In genomic region chr17:53479604-53480041, GRCm38 (mm10) we compare ENCODE assay signal across 8 mouse cellular contexts. TPM values are rescaled to one million over a fixed set of nuclear protein-coding genes. Genes with fewer than 3 reads are reported as not detected.
DNase-seq lines count a peak whose midpoint lies in the region; ATAC-seq and TF ChIP-seq lines count a peak whose summit lies in the region.

No protein-coding gene starts in this region.

- H3K4me3 ChIP-seq in embryonic facial prominence, embryonic 11.5 days (ENCODE audit: low read depth, low read length): peak overlapping the region; percentile 69
- H3K4me3 ChIP-seq in kidney, embryonic 14.5 days (ENCODE audit: low read length): peak overlapping the region; percentile 93
- peak overlapping the region; percentile 94 for H3K4me3 ChIP-seq in limb, embryonic 14.5 days (replicated peaks; ENCODE audit: low read length)
- H3K4me3 ChIP-seq in midbrain, embryonic 15.5 days: peak overlapping the region; percentile 98
- H3K4me3 ChIP-seq in stomach, embryonic 14.5 days (ENCODE audit: low read depth, low read length): peak overlapping the region; percentile 95

- H3K9ac ChIP-seq in embryonic facial prominence, embryonic 11.5 days (replicated peaks; ENCODE audit: low read length): peak overlapping the region; percentile 92
- peak overlapping the region; percentile 93 for H3K9ac ChIP-seq in kidney, embryonic 14.5 days (ENCODE audit: low read depth, low read length)
- H3K9ac ChIP-seq in limb, embryonic 14.5 days (ENCODE audit: low read depth, low read length, severe bottlenecking): peak overlapping the region; percentile 97
- H3K9ac ChIP-seq in midbrain, embryonic 15.5 days: peak overlapping the region; percentile 95
- H3K9ac ChIP-seq in stomach, embryonic 14.5 days (replicated peaks; ENCODE audit: low read depth, low read length): peak overlapping the region; percentile 92

- TF ChIP-seq POLR2A in limb, embryonic 14.5 days (IDR thresholded peaks at IDR 0.05; ENCODE audit: borderline replicate concordance, extremely low read depth, insufficient read depth, insufficient read length): no peak

- no peaks in the 10 kb centered on the region for H3K9me3 ChIP-seq in embryonic facial prominence, embryonic 11.5 days (replicated peaks; ENCODE audit: control insufficient read depth, low read length)
- H3K9me3 ChIP-seq in kidney, embryonic 14.5 days (ENCODE audit: control insufficient read depth, low read length): no peaks in the 10 kb centered on the region
- no peaks in the 10 kb centered on the region for H3K9me3 ChIP-seq in limb, embryonic 14.5 days (ENCODE audit: control insufficient read depth, low read length)
- H3K9me3 ChIP-seq in midbrain, embryonic 15.5 days: no peaks in the 10 kb centered on the region
- H3K9me3 ChIP-seq in stomach, embryonic 14.5 days (ENCODE audit: control insufficient read depth, low read depth, low read length): no peaks in the 10 kb centered on the region

- peak overlapping the region; percentile 57 for H3K4me2 ChIP-seq in embryonic facial prominence, embryonic 11.5 days (ENCODE audit: low read depth, low read length)
- H3K4me2 ChIP-seq in kidney, embryonic 14.5 days (replicated peaks; ENCODE audit: low read depth, low read length): peak overlapping the region; percentile 76
- H3K4me2 ChIP-seq in limb, embryonic 14.5 days (replicated peaks; ENCODE audit: low read depth, low read length, severe bottlenecking): peak overlapping the region; percentile 68
- peak overlapping the region; percentile 91 for H3K4me2 ChIP-seq in midbrain, embryonic 15.5 days
- H3K4me2 ChIP-seq in stomach, embryonic 14.5 days (replicated peaks; ENCODE audit: low read depth, low read length): peak overlapping the region; percentile 78

- peak; percentile 77 for DNase-seq in A20 (ENCODE audit: low read depth, low spot score)
- DNase-seq in adipocyte (ENCODE audit: low spot score): peak; percentile 66
- DNase-seq in embryonic facial prominence, embryonic 11.5 days (ENCODE audit: low spot score): peak; percentile 51
- peak; percentile 58 to 63 for DNase-seq in heart, adult 9 months (ENCODE audit: low spot score in 2 of 2)
- peak; percentile 36 for DNase-seq in limb, embryonic 14.5 days (ENCODE audit: low spot score)

- WGBS in embryonic facial prominence, embryonic 11.5 days: under 1% methylated on average over 31 of the region's 33 CpGs
- WGBS in kidney, embryonic 14.5 days: under 1% methylated on average over 33 of the region's 33 CpGs
- 0% methylated on average over 24 of the region's 33 CpGs for WGBS in limb, embryonic 14.5 days
- under 1% methylated on average over 32 of the region's 33 CpGs for WGBS in midbrain, embryonic 15.5 days
- WGBS in stomach, embryonic 14.5 days: under 1% methylated on average over 33 of the region's 33 CpGs

- no peaks in the 10 kb centered on the region for H3K4me1 ChIP-seq in embryonic facial prominence, embryonic 11.5 days (ENCODE audit: control insufficient read depth, insufficient read depth, low read length)
- H3K4me1 ChIP-seq in kidney, embryonic 14.5 days (ENCODE audit: control insufficient read depth, insufficient read depth, low read length): peaks cover 12% of the 10 kb centered on the region; the same call in 1 of the 2 replicates
- H3K4me1 ChIP-seq in limb, embryonic 14.5 days (ENCODE audit: control insufficient read depth, insufficient read depth, low read length): peaks cover 15% of the 10 kb centered on the region
- H3K4me1 ChIP-seq in midbrain, embryonic 15.5 days: peaks cover 34% of the 10 kb centered on the region
- peaks cover 10% of the 10 kb centered on the region; the same call in 1 of the 2 replicates for H3K4me1 ChIP-seq in stomach, embryonic 14.5 days (ENCODE audit: control insufficient read depth, insufficient read depth, low read length)

- H3K36me3 ChIP-seq in embryonic facial prominence, embryonic 11.5 days (replicated peaks; ENCODE audit: control insufficient read depth, insufficient read depth, low read depth, low read length): no peaks in the 10 kb centered on the region
- peaks cover 6% of the 10 kb centered on the region for H3K36me3 ChIP-seq in kidney, embryonic 14.5 days (ENCODE audit: control insufficient read depth, insufficient read depth, low read length)
- H3K36me3 ChIP-seq in limb, embryonic 14.5 days (ENCODE audit: control insufficient read depth, insufficient read depth, low read length): peaks cover 9% of the 10 kb centered on the region
- 0 out of 2 replicates have a peak, but pooled peaks cover 6% of the 10 kb centered on the region for H3K36me3 ChIP-seq in midbrain, embryonic 15.5 days (replicated peaks)
- 0 out of 2 replicates have a peak, but pooled peaks cover 6% of the 10 kb centered on the region for H3K36me3 ChIP-seq in stomach, embryonic 14.5 days (ENCODE audit: control insufficient read depth, insufficient read depth, low read length)

- no peaks in the 10 kb centered on the region for H3K27me3 ChIP-seq in embryonic facial prominence, embryonic 11.5 days (ENCODE audit: control insufficient read depth, insufficient read depth, low read length)
- H3K27me3 ChIP-seq in kidney, embryonic 14.5 days (ENCODE audit: control insufficient read depth, insufficient read depth, low read length): no peaks in the 10 kb centered on the region
- H3K27me3 ChIP-seq in limb, embryonic 14.5 days (ENCODE audit: control insufficient read depth, insufficient read depth, low read length): no peaks in the 10 kb centered on the region
- no peaks in the 10 kb centered on the region for H3K27me3 ChIP-seq in midbrain, embryonic 15.5 days (replicated peaks)
- H3K27me3 ChIP-seq in stomach, embryonic 14.5 days (ENCODE audit: control insufficient read depth, insufficient read depth, low read length): no peaks in the 10 kb centered on the region

- peak overlapping the region; percentile 95 for H3K27ac ChIP-seq in embryonic facial prominence, embryonic 11.5 days (replicated peaks; ENCODE audit: low read depth, low read length)
- peak overlapping the region; percentile 99 for H3K27ac ChIP-seq in kidney, embryonic 14.5 days (ENCODE audit: low read depth, low read length)
- peak overlapping the region; percentile 99 for H3K27ac ChIP-seq in limb, embryonic 14.5 days (replicated peaks; ENCODE audit: low read depth, low read length)
- H3K27ac ChIP-seq in midbrain, embryonic 15.5 days: peak overlapping the region; percentile 100
- H3K27ac ChIP-seq in stomach, embryonic 14.5 days (ENCODE audit: low read length): peak overlapping the region; percentile 99

- peak; percentile 37 for ATAC-seq in embryonic facial prominence, embryonic 11.5 days (replicated peaks; ENCODE audit: insufficient number of reproducible peaks, low FRiP score, low TSS enrichment, low read depth)
- peak; percentile 29 for ATAC-seq in kidney, embryonic 14.5 days (ENCODE audit: low FRiP score, low TSS enrichment)
- peak; percentile 14 for ATAC-seq in limb, embryonic 14.5 days (ENCODE audit: low FRiP score, low read depth)
- peak; percentile 1; the same call in 1 of the 2 replicates for ATAC-seq in midbrain, embryonic 15.5 days (replicated peaks)
- ATAC-seq in stomach, embryonic 14.5 days (ENCODE audit: insufficient number of reproducible peaks, insufficient read depth, low FRiP score, low read depth): peak; percentile 35

RNA-seq across cellular contexts. Expression of gene Rab5a, which starts 0.6 kb away (rescaled TPM):
- 85.0 and 95.6 TPM in 2 replicates for polyA plus RNA-seq in embryonic facial prominence, embryonic 11.5 days (2014; fragmentation: Nextera tagmentation; extraction: Ambion mirVana)
- polyA plus RNA-seq in kidney, embryonic 14.5 days (2014; fragmentation: Nextera tagmentation; extraction: Ambion mirVana): 66.0 and 90.0 TPM in 2 replicates
- polyA plus RNA-seq in limb, embryonic 14.5 days (2012; rRNA removed): 35.5 and 44.7 TPM in 2 replicates
- 85.0 and 93.7 TPM in 2 replicates for polyA plus RNA-seq in limb, embryonic 14.5 days (2014; fragmentation: Nextera tagmentation; extraction: Ambion mirVana)
- 104 and 110 TPM in 2 replicates for polyA plus RNA-seq in midbrain, embryonic 15.5 days (2015; fragmentation: Nextera tagmentation; extraction: Ambion mirVana)
- 74.1 and 93.8 TPM in 2 replicates for polyA plus RNA-seq in stomach, embryonic 14.5 days (2014; fragmentation: Nextera tagmentation; extraction: Ambion mirVana)

RNA-seq across cellular contexts. Expression of gene Efhb, which starts 16.5 kb away (rescaled TPM):
- polyA plus RNA-seq in embryonic facial prominence, embryonic 11.5 days (2014; fragmentation: Nextera tagmentation; extraction: Ambion mirVana): 0.38 and 0.57 TPM in 2 replicates
- polyA plus RNA-seq in kidney, embryonic 14.5 days (2014; fragmentation: Nextera tagmentation; extraction: Ambion mirVana): 0.17 and 0.18 TPM in 2 replicates
- 0.77 and 0.79 TPM in 2 replicates for polyA plus RNA-seq in limb, embryonic 14.5 days (2012; rRNA removed)
- 0.29 and 0.68 TPM in 2 replicates for polyA plus RNA-seq in limb, embryonic 14.5 days (2014; fragmentation: Nextera tagmentation; extraction: Ambion mirVana)
- polyA plus RNA-seq in midbrain, embryonic 15.5 days (2015; fragmentation: Nextera tagmentation; extraction: Ambion mirVana): 1.0 and 1.2 TPM in 2 replicates
- 0.69 and 0.94 TPM in 2 replicates for polyA plus RNA-seq in stomach, embryonic 14.5 days (2014; fragmentation: Nextera tagmentation; extraction: Ambion mirVana)

RNA-seq across cellular contexts. Expression of gene Pp2d1, which starts 59.6 kb away (rescaled TPM):
- 0.21 and 0.42 TPM in 2 replicates for polyA plus RNA-seq in embryonic facial prominence, embryonic 11.5 days (2014; fragmentation: Nextera tagmentation; extraction: Ambion mirVana)
- polyA plus RNA-seq in kidney, embryonic 14.5 days (2014; fragmentation: Nextera tagmentation; extraction: Ambion mirVana): 0.35 and 0.50 TPM in 2 replicates
- not detected in 2 replicates for polyA plus RNA-seq in limb, embryonic 14.5 days (2012; rRNA removed)
- polyA plus RNA-seq in limb, embryonic 14.5 days (2014; fragmentation: Nextera tagmentation; extraction: Ambion mirVana): 0.45 and 0.64 TPM in 2 replicates
- polyA plus RNA-seq in midbrain, embryonic 15.5 days (2015; fragmentation: Nextera tagmentation; extraction: Ambion mirVana): 0.60 and 0.65 TPM in 2 replicates
- polyA plus RNA-seq in stomach, embryonic 14.5 days (2014; fragmentation: Nextera tagmentation; extraction: Ambion mirVana): 0.48 and 0.86 TPM in 2 replicates

Comparison
In these comparisons a context has a peak if more than half of its experiments do, and no peak if none do; other contexts are left out.
1. Peak in every context shown above with its lines: DNase-seq, ATAC-seq, H3K4me3 ChIP-seq and H3K27ac ChIP-seq.